Mouse (Mus musculus): Measurements from ENCODE around the gene Srgap2. TPM values are rescaled to one million over a fixed set of nuclear protein-coding genes. Genes with fewer than 3 reads are reported as not detected.

Gene Srgap2
- total RNA-seq, 2 experiments from 2014 or later, result 83.4 to 92.0 TPM

- no peak for DNase-seq (ENCODE audit: low spot score in 2 of 2)
- peak overlapping the region; percentile 52; the same call in 1 of the 2 replicates for H3K27ac ChIP-seq
- no peak for TF ChIP-seq CTCF (conservative IDR thresholded peaks at IDR 0.05)
- H3K4me3 ChIP-seq, result no peak overlapping the region
Measured at GRCm38 (mm10) chr1:131454386-131454785, 72.8 kb downstream of the Srgap2 start.

DNA sequence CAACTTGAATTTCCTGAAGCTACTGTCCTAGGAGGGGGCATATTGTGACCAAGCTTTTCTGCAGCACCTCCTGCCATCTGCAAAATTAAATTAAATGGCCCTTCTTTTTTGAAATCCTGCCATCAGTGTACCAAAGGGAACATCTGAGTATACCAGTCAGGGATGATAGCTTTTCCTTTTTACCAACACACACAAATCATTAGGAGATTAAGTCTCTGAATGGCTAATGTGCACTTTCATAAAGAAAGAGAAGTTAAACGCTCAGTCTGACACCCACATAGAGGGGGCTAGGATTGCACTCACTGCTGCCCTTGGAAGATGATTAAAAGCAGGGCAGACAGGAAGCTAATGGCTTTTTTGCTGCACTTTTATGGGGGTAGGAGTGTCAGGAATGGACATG is 73.8 kb downstream of the Srgap2 start:
- no peak overlapping the region for H3K4me3 ChIP-seq
- TF ChIP-seq CTCF (conservative IDR thresholded peaks at IDR 0.05), result no peak
- no peak for DNase-seq (ENCODE audit: low spot score in 2 of 2)
- no peak overlapping the region; the same call in 1 of the 2 replicates for H3K27ac ChIP-seq

GRCm38 (mm10) chr1:131448373-131448772 is 78.8 kb downstream of the Srgap2 start:
- no peak for DNase-seq (ENCODE audit: low spot score in 2 of 2)
- no peak for TF ChIP-seq CTCF (conservative IDR thresholded peaks at IDR 0.05)
- Histone ChIP-seq H3K4me3 (no peak overlapping the region), H3K27ac (peak overlapping the region; percentile 43; the same call in 1 of the 2 replicates)

DNA sequence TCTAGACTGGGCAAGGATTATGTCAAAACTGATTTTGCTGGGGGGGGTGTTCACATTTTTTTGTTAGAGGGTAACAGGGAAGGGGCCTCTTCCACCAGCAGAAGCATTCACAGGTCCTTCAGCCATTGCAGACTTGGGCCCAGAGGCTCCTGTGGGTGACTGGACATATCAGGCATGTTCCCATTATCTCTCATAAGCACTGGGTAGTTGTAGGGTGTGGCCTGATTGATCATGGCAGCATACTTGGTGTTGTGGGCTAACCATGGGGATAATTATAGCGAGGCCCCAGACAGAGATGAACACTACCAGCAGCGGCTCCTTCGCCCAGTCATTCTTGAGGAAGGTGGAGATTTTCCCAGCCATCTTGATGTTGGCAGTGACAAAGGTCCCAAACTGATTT is 79.8 kb downstream of the Srgap2 start:
- Histone ChIP-seq H3K4me3 (no peak overlapping the region), H3K27ac (no peak overlapping the region)
- no peak for DNase-seq (ENCODE audit: low spot score in 2 of 2)
- TF ChIP-seq CTCF (conservative IDR thresholded peaks at IDR 0.05), result no peak

- Histone ChIP-seq H3K27ac (no peak overlapping the region), H3K4me3 (no peak overlapping the region)
- DNase-seq (ENCODE audit: low spot score in 2 of 2), result no peak
- no peak for TF ChIP-seq CTCF (conservative IDR thresholded peaks at IDR 0.05)
Measured at GRCm38 (mm10) chr1:131446577-131446976, 80.6 kb downstream of the Srgap2 start.

DNA sequence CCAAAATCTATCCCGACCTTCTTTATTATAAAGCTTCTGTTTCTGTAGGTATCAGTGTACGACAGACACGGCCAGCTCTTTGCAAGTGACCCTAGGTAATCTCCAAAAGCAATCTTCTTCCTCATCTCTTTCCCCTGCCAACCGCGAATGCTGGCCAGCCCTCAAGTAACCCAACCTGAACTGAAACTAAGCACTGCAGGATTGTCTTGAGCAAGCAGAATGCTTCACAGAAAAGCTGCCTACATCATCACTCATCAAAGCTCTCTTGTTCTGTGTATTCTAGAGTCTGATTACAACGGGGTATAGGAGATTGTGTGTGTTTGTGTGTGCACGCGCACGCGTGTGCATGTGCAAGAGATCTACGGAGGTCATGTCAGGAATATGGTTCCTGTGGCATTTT is 88.6 kb downstream of the Srgap2 start:
- peak overlapping the region; percentile 54 for H3K27ac ChIP-seq
- H3K4me3 ChIP-seq, result no peak overlapping the region
- TF ChIP-seq CTCF (conservative IDR thresholded peaks at IDR 0.05), result no peak
- DNase-seq (ENCODE audit: low spot score in 2 of 2), result no peak

DNA sequence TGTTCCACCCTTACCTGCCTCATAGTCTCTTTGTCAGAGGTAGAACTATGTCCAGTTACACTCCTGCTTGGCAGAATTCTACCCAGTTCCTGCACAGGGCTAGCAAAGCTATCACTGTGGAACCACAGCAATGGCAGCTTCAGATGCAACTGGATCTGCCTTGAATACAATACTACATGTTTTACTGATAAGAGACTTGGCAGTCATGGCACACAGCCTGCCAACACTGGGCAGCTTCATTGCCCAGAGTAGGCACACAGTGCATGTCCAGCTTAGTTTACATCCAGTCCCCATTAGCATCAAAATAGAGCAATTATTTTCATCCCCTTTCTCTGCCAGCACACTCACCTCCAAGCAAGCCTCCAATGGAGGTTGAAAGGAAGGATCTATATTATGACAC is 89.2 kb downstream of the Srgap2 start:
- no peak for DNase-seq (ENCODE audit: low spot score in 2 of 2)

DNA sequence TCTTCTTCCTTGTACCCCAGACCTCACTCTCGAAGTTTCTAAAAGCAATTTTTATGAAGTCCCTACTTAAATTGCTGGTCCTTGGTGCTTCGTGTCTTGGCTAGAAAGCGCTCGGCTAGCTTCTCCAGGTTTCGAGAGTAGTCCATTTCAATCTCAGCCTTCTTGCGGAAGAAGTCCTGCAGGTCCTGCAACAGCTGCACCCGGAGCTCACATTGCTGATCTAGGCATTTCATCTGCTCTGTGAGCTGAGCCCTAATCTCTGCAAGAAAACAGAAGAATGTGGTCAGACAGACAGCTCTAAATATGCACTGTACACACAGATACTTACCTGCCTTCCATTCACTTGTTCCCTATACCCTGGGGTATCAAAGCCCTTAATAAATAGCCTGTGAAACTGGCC is 90.5 kb downstream of the Srgap2 start:
- Histone ChIP-seq H3K27ac (peak overlapping the region; percentile 54), H3K4me3 (no peak overlapping the region)
- DNase-seq (ENCODE audit: low spot score in 2 of 2), result no peak
- TF ChIP-seq CTCF (conservative IDR thresholded peaks at IDR 0.05), result no peak

More for the DNA sequence above, 89.2 kb downstream of the Srgap2 start:
- no peak for TF ChIP-seq CTCF (conservative IDR thresholded peaks at IDR 0.05)
- Histone ChIP-seq H3K27ac (peak overlapping the region; percentile 54), H3K4me3 (no peak overlapping the region)

- no peak for TF ChIP-seq CTCF (conservative IDR thresholded peaks at IDR 0.05)
- peak; percentile 42 to 62 for DNase-seq (ENCODE audit: low spot score in 2 of 2)
- Histone ChIP-seq H3K4me3 (no peak overlapping the region), H3K27ac (peak overlapping the region; percentile 77)
Measured at GRCm38 (mm10) chr1:131431456-131432246, 95.5 kb downstream of the Srgap2 start.

- TF ChIP-seq CTCF (conservative IDR thresholded peaks at IDR 0.05), result no peak
- Histone ChIP-seq H3K27ac (peak overlapping the region; percentile 76), H3K4me3 (no peak overlapping the region)
- DNase-seq (ENCODE audit: low spot score in 2 of 2), result no peak
Measured at GRCm38 (mm10) chr1:131427140-131427821, 99.9 kb downstream of the Srgap2 start.

- Histone ChIP-seq H3K4me3 (no peak overlapping the region), H3K27ac (no peak overlapping the region)
- TF ChIP-seq CTCF (conservative IDR thresholded peaks at IDR 0.05), result no peak
- no peak for DNase-seq (ENCODE audit: low spot score in 2 of 2)
Measured at GRCm38 (mm10) chr1:131423061-131423460, 104.1 kb downstream of the Srgap2 start.

DNA sequence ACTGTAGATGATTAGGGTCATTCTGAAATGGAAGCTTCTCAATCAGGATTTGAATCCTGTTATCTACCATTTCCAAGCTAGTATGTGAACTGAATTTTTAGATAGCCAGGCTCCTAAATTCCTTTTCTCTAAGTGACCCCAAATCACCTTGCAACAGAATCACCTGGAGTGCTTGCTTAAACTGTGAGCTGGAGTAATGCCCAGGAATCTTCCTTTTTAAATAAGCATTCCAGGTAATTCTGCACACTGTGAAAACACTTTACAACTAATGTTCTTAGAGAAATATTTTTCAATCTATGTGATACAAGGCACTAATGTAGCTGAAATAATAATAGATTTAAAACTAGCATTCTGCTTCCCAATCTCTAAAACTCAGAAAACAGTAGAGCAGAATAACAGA is 106.0 kb downstream of the Srgap2 start:
- no peak overlapping the region for H3K4me3 ChIP-seq
- peak overlapping the region; percentile 16; the same call in 1 of the 2 replicates for H3K27ac ChIP-seq
- TF ChIP-seq CTCF (conservative IDR thresholded peaks at IDR 0.05), result no peak
- DNase-seq (ENCODE audit: low spot score in 2 of 2), result no peak

DNA sequence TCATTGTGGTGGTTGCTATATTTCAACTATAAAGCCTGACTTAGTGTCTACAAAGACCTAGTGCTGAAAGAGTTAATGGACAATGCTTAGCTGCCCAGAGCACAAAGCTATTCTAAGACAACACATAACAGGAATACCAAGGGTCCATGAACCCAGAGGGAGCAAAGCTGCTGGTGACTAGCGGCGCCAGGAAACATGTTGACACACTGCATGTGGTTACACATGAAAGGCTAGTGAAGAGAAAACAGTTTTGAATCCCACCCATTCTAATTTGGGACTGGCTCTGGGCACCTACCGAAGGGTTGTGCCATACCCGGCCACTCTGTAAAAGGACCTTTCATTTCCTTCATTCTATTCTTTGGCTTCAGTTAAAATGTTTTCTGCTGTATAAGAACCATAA is 106.5 kb downstream of the Srgap2 start:
- TF ChIP-seq CTCF (conservative IDR thresholded peaks at IDR 0.05), result no peak
- no peak for DNase-seq (ENCODE audit: low spot score in 2 of 2)
- Histone ChIP-seq H3K4me3 (no peak overlapping the region), H3K27ac (peak overlapping the region; percentile 16; the same call in 1 of the 2 replicates)
